Mouse (Mus musculus) ES-Bruce4 (cell line): ENCODE data around the gene Ifi27l2a.

ENCODE experiments used
- CTCF ChIP-seq: IDR thresholded peaks from one replicate; pipeline ENCODE4 v1.8.1; 2011; ENCODE audit warnings: low read depth, low read length
- POLR2A ChIP-seq: IDR thresholded peaks from one replicate; pipeline ENCODE4 v1.8.1; 2011; ENCODE audit warnings: low read length; ENCODE audit not compliant: insufficient read depth

GRCm38 (mm10) chr12:103433430-103433829 is 10.1 kb downstream of the Ifi27l2a start:
- TF ChIP-seq POLR2A (no peak), CTCF (no peak)
